Mouse (Mus musculus) small intestine, adult 2 months (tissue): ENCODE measurements at regions not wholly inside any gene's neighbourhood (a gene's known extent, or its start where the extent isn't known, plus 50 kb on each side); places are given as distances from the start of the nearest gene placed in this dataset.

Source experiments
- CTCF ChIP-seq: fragments of 200-500 bp; IDR thresholded peaks from 2 replicates; pipeline ENCODE4 v1.5.1; 2012; ENCODE audit warnings: low read depth, mild to moderate bottlenecking, control low read depth, inconsistent platforms, low read length, moderate library complexity, mixed read lengths; ENCODE audit not compliant: insufficient replicate concordance, insufficient read length; ENCODE audit errors: extremely low read depth
- POLR2A ChIP-seq: fragments of 200-500 bp; IDR thresholded peaks from 2 replicates; pipeline ENCODE4 v1.6.1; 2012; ENCODE audit warnings: low read depth, mild to moderate bottlenecking, control low read depth, inconsistent platforms, low read length, moderate library complexity

- TF ChIP-seq CTCF: no peak
- no peak for TF ChIP-seq POLR2A
These were observed 117.8 kb downstream of the Tmco5 start for GRCm38 (mm10) chr2:116996302-116996701.
